Mouse (Mus musculus): ENCODE measurements around the gene Olfr522. TPM values are rescaled to one million over a fixed set of nuclear protein-coding genes. Genes with fewer than 3 reads are reported as not detected.

Olfr522 gene
- polyA plus RNA-seq, 1 experiment from 2014 or later, result not detected

GRCm38 (mm10) chr7:140192851-140193250 is 28.3 kb upstream of the Olfr522 start:
- H3K36me3 ChIP-seq (ENCODE audit: control insufficient read depth, insufficient read depth, low read length), result no peaks in the 10 kb centered on the region
- 80% methylated on average over 2 of the region's 2 CpGs for WGBS
- H3K4me1 ChIP-seq (ENCODE audit: control insufficient read depth, insufficient read depth, low read length), result no peaks in the 10 kb centered on the region
- no peak overlapping the region for H3K4me3 ChIP-seq (ENCODE audit: low read depth, low read length)
- no peak for ATAC-seq
- no peak overlapping the region for H3K9ac ChIP-seq (ENCODE audit: low read depth, low read length)
- no peak overlapping the region for H3K27ac ChIP-seq (ENCODE audit: low read length)
- H3K4me2 ChIP-seq (ENCODE audit: low read length), result no peak overlapping the region
- H3K9me3 ChIP-seq (replicated peaks; ENCODE audit: control insufficient read depth, low read length, poor library complexity, severe bottlenecking), result no peaks in the 10 kb centered on the region
- H3K27me3 ChIP-seq (ENCODE audit: control insufficient read depth, insufficient read depth, low read depth, low read length), result no peaks in the 10 kb centered on the region

GRCm38 (mm10) chr7:140192445-140192844 is 27.9 kb upstream of the Olfr522 start:
- ATAC-seq, result no peak
- no peaks in the 10 kb centered on the region for H3K4me1 ChIP-seq (ENCODE audit: control insufficient read depth, insufficient read depth, low read length)
- no peaks in the 10 kb centered on the region for H3K9me3 ChIP-seq (replicated peaks; ENCODE audit: control insufficient read depth, low read length, poor library complexity, severe bottlenecking)
- no peak overlapping the region for H3K4me3 ChIP-seq (ENCODE audit: low read depth, low read length)
- no peak overlapping the region for H3K9ac ChIP-seq (ENCODE audit: low read depth, low read length)
- no peaks in the 10 kb centered on the region for H3K36me3 ChIP-seq (ENCODE audit: control insufficient read depth, insufficient read depth, low read length)
- WGBS, result 57% methylated on average over 2 of the region's 2 CpGs
- no peak overlapping the region for H3K4me2 ChIP-seq (ENCODE audit: low read length)
- no peaks in the 10 kb centered on the region for H3K27me3 ChIP-seq (ENCODE audit: control insufficient read depth, insufficient read depth, low read depth, low read length)
- no peak overlapping the region for H3K27ac ChIP-seq (ENCODE audit: low read length)

DNA sequence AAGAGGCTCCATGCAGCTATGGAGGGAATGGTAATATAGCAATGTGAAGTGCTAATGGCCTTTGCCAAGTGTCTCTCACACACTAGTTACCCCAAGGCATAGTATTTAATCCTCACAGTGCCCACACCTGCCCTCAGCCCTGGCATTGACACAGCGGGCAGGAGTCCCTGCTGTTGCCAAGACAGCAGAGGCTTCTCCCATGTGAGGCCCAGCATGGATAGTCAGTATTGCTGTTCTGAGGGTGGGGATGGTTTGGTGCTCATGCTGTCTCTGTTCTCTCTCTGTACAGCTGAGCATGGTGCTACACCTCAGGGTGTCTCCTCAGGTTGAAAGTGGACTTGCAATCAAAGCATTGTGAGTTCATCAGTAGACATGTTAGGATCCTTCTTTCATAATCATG is 25.9 kb upstream of the Olfr522 start:
- Histone ChIP-seq H3K27ac (ENCODE audit: low read length) (no peak overlapping the region), H3K4me2 (ENCODE audit: low read length) (no peak overlapping the region), H3K9ac (ENCODE audit: low read depth, low read length) (no peak overlapping the region), H3K27me3 (ENCODE audit: control insufficient read depth, insufficient read depth, low read depth, low read length) (no peaks in the 10 kb centered on the region), H3K4me3 (ENCODE audit: low read depth, low read length) (no peak overlapping the region), H3K36me3 (ENCODE audit: control insufficient read depth, insufficient read depth, low read length) (no peaks in the 10 kb centered on the region), H3K9me3 (replicated peaks; ENCODE audit: control insufficient read depth, low read length, poor library complexity, severe bottlenecking) (no peaks in the 10 kb centered on the region), H3K4me1 (ENCODE audit: control insufficient read depth, insufficient read depth, low read length) (no peaks in the 10 kb centered on the region)
- 100% methylated on average over 1 of the region's 1 CpGs for WGBS
- no peak for ATAC-seq

- H3K4me3 ChIP-seq (ENCODE audit: low read depth, low read length), result no peak overlapping the region
- no peaks in the 10 kb centered on the region for H3K9me3 ChIP-seq (replicated peaks; ENCODE audit: control insufficient read depth, low read length, poor library complexity, severe bottlenecking)
- no peak overlapping the region for H3K9ac ChIP-seq (ENCODE audit: low read depth, low read length)
- H3K27me3 ChIP-seq (ENCODE audit: control insufficient read depth, insufficient read depth, low read depth, low read length), result no peaks in the 10 kb centered on the region
- no peaks in the 10 kb centered on the region for H3K4me1 ChIP-seq (ENCODE audit: control insufficient read depth, insufficient read depth, low read length)
- ATAC-seq, result no peak
- no peaks in the 10 kb centered on the region for H3K36me3 ChIP-seq (ENCODE audit: control insufficient read depth, insufficient read depth, low read length)
- H3K4me2 ChIP-seq (ENCODE audit: low read length), result no peak overlapping the region
- H3K27ac ChIP-seq (ENCODE audit: low read length), result no peak overlapping the region
- WGBS, result 61% methylated on average over 4 of the region's 4 CpGs
Measured at GRCm38 (mm10) chr7:140188391-140189328, 24.1 kb upstream of the Olfr522 start.

GRCm38 (mm10) chr7:140187721-140188390 is 23.3 kb upstream of the Olfr522 start:
- no peak overlapping the region for H3K4me3 ChIP-seq (ENCODE audit: low read depth, low read length)
- no peaks in the 10 kb centered on the region for H3K27me3 ChIP-seq (ENCODE audit: control insufficient read depth, insufficient read depth, low read depth, low read length)
- no peaks in the 10 kb centered on the region for H3K36me3 ChIP-seq (ENCODE audit: control insufficient read depth, insufficient read depth, low read length)
- 82% methylated on average over 7 of the region's 7 CpGs for WGBS
- ATAC-seq, result no peak
- H3K9ac ChIP-seq (ENCODE audit: low read depth, low read length), result no peak overlapping the region
- no peak overlapping the region for H3K4me2 ChIP-seq (ENCODE audit: low read length)
- H3K27ac ChIP-seq (ENCODE audit: low read length), result no peak overlapping the region
- no peaks in the 10 kb centered on the region for H3K4me1 ChIP-seq (ENCODE audit: control insufficient read depth, insufficient read depth, low read length)
- no peaks in the 10 kb centered on the region for H3K9me3 ChIP-seq (replicated peaks; ENCODE audit: control insufficient read depth, low read length, poor library complexity, severe bottlenecking)

GRCm38 (mm10) chr7:140186646-140187620 is 22.4 kb upstream of the Olfr522 start:
- Histone ChIP-seq H3K9ac (ENCODE audit: low read depth, low read length) (no peak overlapping the region), H3K27me3 (ENCODE audit: control insufficient read depth, insufficient read depth, low read depth, low read length) (no peaks in the 10 kb centered on the region), H3K27ac (ENCODE audit: low read length) (no peak overlapping the region), H3K4me3 (ENCODE audit: low read depth, low read length) (no peak overlapping the region), H3K4me2 (ENCODE audit: low read length) (no peak overlapping the region), H3K9me3 (replicated peaks; ENCODE audit: control insufficient read depth, low read length, poor library complexity, severe bottlenecking) (no peaks in the 10 kb centered on the region), H3K36me3 (ENCODE audit: control insufficient read depth, insufficient read depth, low read length) (no peaks in the 10 kb centered on the region), H3K4me1 (ENCODE audit: control insufficient read depth, insufficient read depth, low read length) (no peaks in the 10 kb centered on the region)
- 62% methylated on average over 18 of the region's 18 CpGs for WGBS
- no peak for ATAC-seq

- Histone ChIP-seq H3K27me3 (ENCODE audit: control insufficient read depth, insufficient read depth, low read depth, low read length) (no peaks in the 10 kb centered on the region), H3K36me3 (ENCODE audit: control insufficient read depth, insufficient read depth, low read length) (no peaks in the 10 kb centered on the region), H3K4me2 (ENCODE audit: low read length) (no peak overlapping the region), H3K9me3 (replicated peaks; ENCODE audit: control insufficient read depth, low read length, poor library complexity, severe bottlenecking) (no peaks in the 10 kb centered on the region), H3K4me3 (ENCODE audit: low read depth, low read length) (no peak overlapping the region), H3K9ac (ENCODE audit: low read depth, low read length) (no peak overlapping the region), H3K4me1 (ENCODE audit: control insufficient read depth, insufficient read depth, low read length) (no peaks in the 10 kb centered on the region), H3K27ac (ENCODE audit: low read length) (no peak overlapping the region)
- WGBS, result 92% methylated on average over 4 of the region's 4 CpGs
- ATAC-seq, result no peak
Measured at GRCm38 (mm10) chr7:140184206-140184605, 19.6 kb upstream of the Olfr522 start.

DNA sequence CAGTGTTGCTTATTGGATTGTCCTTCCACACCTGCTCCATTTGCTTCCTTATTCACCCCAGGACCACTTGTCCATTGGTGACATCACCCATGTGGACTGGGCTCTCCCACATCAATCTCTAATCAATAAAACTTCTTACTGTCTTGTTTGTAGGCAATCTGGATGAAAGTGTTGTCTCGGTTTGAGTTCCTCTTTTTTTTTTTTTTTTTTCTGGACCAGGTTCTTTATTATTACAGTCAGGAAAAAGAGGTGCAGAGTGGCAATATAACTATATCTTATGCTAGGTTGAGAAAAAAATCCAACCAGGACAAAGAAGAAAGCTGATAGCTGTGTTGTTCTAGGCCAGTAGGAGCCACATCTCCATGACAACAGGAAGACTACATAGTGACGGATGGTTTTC is 16.1 kb upstream of the Olfr522 start:
- no peaks in the 10 kb centered on the region for H3K36me3 ChIP-seq (ENCODE audit: control insufficient read depth, insufficient read depth, low read length)
- no peak overlapping the region for H3K4me2 ChIP-seq (ENCODE audit: low read length)
- no peak overlapping the region for H3K9ac ChIP-seq (ENCODE audit: low read depth, low read length)
- no peak overlapping the region for H3K27ac ChIP-seq (ENCODE audit: low read length)
- H3K4me1 ChIP-seq (ENCODE audit: control insufficient read depth, insufficient read depth, low read length), result no peaks in the 10 kb centered on the region
- H3K9me3 ChIP-seq (replicated peaks; ENCODE audit: control insufficient read depth, low read length, poor library complexity, severe bottlenecking), result no peaks in the 10 kb centered on the region
- H3K27me3 ChIP-seq (ENCODE audit: control insufficient read depth, insufficient read depth, low read depth, low read length), result no peaks in the 10 kb centered on the region
- WGBS, result 77% methylated on average over 2 of the region's 2 CpGs
- no peak for ATAC-seq
- H3K4me3 ChIP-seq (ENCODE audit: low read depth, low read length), result no peak overlapping the region

All from midbrain, embryonic 16.5 days (tissue).